Mouse (Mus musculus): ENCODE data around the gene Shc2. TPM values are rescaled to one million over a fixed set of nuclear protein-coding genes. Genes with fewer than 3 reads are reported as not detected.

Shc2 gene
- total RNA-seq, 1 experiment from 2014 or later, result not detected

DNA sequence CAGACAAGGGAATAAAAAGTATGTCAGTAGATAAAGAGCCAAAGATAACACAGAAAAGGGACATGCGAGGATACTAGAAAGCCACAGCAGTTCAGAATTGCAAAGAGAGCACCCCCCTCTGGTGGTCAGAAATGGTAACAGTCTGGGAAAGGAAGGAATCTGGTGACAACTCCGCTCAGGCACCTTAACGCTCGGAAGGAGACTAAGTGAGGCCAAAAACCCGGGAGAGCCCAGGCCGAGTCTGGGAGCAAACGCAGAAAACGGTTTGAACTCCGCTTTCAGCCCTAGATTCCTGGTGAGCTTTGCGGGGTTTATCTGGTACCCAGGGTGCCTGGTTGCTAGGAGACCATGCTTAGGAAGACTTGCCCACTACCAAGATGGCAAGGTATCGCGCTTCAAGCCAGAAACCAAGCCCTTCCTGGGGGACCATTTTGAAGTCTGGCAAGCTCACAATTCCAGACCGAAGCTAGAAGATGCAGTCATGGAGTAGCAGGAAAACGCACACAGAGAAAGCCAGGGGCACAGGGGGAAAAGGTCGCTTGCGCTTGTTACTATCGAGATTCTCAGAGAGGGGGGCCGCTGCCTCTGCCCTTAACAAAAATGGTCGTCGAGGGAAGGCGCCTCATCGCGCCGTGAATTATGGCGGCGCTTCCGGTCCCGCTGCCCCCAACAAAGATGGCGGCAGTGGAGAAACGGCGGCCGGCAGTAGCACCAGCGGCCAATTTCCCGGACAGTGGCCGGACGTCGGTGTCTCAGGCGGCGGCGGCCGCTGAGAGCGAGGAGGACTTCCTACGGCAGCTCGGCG is 31.3 kb upstream of the Shc2 start, which contains the start of gene Tpgs1:
TSS of gene Tpgs1 (plus strand) at position 599 of the 805 bp plus-strand sequence.
- ATAC-seq (replicated peaks; ENCODE audit: low read depth, poor library complexity, severe bottlenecking), result peak; percentile 83

DNA sequence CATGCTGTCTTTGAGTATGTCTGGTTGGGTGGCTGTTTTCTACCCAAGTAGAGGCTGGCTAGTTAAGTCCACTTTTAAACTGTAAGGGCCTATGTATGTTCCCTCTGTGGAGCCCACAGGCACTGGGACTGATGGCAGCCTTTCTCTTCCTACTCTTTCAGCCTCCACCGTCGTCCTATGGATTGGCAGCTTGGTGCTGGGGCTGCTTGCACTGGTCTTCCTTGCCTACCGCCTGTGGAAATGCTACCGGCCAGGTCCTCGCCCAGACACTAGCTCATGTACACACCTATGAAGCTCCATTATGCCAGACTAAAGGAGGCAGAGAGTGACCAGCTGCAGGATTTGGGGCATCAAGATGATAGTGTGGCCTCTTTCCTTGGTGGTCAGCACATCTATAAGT is 30.4 kb upstream of the Shc2 start:
- ATAC-seq (replicated peaks; ENCODE audit: low read depth, poor library complexity, severe bottlenecking), result no peak

DNA sequence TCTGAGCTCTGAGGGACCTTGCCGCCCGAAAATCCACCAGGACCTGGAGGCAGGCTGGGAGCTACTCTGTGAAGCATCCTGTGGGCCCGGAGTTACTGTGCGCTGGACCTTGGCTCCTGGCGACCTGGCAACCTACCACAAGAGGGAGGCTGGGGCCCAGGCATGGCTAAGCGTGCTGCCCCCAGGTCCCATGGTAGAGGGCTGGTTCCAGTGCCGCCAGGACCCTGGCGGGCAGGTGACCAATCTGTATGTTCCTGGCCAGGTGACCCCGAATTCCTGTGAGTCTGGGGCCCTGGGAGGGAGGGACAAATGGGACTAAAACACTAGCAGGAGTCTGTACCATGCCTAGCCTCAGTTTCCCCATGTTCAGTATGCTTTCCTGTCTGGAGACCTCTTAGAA is 28.8 kb upstream of the Shc2 start:
- no peak for ATAC-seq (replicated peaks; ENCODE audit: low read depth, poor library complexity, severe bottlenecking)

DNA sequence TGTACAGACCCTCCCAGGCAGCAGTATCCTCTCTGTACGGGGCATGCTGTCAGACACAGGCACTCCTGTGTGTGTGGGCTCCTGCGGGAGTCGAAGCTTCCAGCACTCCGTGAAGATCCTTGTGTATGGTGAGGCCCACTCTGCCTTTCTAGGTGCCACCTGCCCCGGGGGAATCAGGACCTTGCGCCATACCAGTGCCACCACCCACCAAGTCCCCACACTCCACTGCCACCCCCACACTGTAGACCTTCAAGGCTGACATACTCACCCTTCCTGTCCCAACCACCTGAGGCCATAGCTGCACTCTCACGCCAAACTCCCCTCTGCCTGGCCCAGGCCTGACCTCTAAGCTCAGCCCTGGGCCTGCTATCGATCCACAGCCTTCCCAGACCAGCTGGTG is 27.3 kb upstream of the Shc2 start:
- ATAC-seq (replicated peaks; ENCODE audit: low read depth, poor library complexity, severe bottlenecking), result no peak

DNA sequence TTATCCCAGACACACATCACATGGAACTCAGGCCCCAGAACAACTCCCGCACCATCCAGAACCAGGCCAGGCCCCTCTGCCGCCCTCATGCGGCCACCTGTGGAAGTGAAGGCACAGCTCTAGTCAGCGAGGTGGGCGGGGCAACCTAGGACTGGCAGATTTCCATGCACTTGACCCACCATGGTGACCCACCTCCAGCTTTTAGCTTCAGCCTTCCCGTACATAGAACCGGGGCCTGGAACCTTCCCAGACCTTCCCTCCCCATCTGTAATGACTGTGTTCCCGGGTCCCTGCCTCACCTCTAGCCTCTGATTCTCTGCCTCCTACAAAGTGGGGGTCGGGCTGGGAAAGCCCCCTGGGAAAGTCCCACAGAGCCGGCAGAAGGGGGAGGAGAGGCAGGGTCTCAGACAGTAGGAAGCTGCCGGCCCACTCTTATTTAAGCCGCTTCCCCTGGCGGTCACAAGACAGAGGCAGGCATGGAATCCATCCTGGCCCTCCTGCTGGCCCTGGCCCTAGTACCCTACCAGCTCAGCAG is 26.5 kb upstream of the Shc2 start, which contains the start of gene Madcam1:
TSS of gene Madcam1 (plus strand) at position 429 of the 535 bp plus-strand sequence.
- peak; percentile 63 for ATAC-seq (replicated peaks; ENCODE audit: low read depth, poor library complexity, severe bottlenecking)

DNA sequence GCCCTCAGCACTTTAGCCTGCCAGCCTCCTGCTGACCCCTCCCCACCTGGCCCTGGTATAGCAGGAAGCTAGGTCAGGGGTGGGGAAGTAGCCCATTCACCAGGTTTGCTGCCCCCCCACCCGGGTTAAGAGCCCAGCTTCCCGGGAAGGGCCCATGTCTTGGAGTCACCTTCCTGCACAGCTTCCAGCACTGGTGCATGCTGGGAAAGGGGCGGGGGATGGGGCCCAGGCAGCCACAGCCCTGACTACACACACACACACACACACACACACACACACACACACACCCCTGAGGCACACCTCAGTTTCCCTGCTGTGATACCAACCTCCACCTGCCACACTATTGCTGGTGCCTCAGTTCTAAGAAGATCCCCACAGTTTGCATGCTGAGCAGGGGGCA is 24.1 kb upstream of the Shc2 start:
- ATAC-seq (replicated peaks; ENCODE audit: low read depth, poor library complexity, severe bottlenecking), result no peak

DNA sequence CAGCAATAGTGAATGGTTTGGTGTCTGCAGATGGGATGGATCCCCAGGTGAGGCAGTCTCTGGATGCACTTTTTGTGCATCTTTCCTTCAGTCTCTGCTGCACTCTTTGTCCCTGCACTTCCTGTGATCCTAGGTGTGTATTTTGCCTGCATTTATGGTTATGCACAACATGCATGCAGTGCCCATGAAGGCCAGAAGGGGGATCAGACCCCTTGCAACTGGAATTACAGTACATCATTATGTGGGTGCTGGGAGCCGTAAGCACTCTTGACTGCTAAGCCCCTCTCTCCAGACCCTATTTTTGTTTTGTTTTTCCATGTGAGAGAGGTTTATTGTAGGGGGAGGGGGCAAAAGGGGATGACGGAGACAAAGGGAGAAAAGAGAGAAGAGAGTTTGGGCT is 22.6 kb upstream of the Shc2 start:
- no peak for ATAC-seq (replicated peaks; ENCODE audit: low read depth, poor library complexity, severe bottlenecking)

DNA sequence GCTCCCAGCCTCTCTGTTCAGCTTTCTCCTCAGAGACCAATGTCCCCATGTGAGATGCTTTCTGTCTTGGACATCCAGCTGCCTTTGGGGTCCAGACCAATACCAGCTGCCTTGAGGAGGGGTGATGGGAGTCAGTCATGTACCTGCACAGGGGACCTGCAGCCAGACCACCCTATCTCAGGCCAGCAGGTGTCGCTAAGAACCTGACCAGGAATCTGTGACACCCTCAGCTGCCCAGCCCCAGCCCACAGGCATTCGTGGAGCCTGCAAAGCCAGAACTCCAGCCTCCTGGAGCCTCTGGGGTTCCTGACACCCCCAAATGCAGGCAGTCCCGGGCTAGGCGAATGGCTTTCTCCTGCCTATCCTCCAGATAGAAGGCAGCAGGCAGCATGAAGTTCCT is 21.1 kb upstream of the Shc2 start:
- peak; percentile 57; the same call in 1 of the 2 replicates for ATAC-seq (replicated peaks; ENCODE audit: low read depth, poor library complexity, severe bottlenecking)

GRCm38 (mm10) chr10:79654946-79655395 is 17.3 kb upstream of the Shc2 start:
- no peak for ATAC-seq (replicated peaks; ENCODE audit: low read depth, poor library complexity, severe bottlenecking)

- ATAC-seq (replicated peaks; ENCODE audit: low read depth, poor library complexity, severe bottlenecking), result no peak
Measured at GRCm38 (mm10) chr10:79652789-79653188, 15.1 kb upstream of the Shc2 start.

DNA sequence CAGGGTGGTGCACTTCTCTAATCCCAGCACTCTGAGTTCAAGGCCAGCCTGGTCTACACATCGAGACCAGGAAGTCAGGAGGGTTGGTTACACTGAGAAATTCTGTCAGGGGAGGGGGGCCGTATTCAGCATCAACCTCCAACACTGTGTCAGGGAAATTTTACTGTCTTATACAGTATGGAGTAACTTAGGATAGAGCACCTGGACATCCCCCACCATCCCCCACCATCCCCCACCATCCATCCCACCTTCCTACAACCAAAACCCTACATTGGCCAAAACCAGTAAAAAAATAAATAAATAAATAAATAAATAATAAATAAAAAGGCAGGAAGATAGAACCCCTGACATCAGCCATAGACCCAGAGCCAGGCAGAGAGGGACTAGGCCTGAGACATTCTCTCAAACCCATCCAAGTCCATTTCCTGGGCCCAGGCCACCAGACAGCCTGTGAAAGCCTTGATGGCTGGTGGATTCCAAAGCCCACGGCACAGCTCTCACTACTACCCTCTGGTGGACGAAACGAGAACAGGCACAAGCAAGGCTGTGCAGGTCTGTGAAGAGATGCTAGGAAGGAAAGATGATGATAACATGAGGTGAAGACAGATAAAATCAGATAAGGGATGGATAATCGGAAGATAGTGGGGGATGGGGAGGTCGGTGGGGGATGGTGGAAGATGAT is 11.5 kb upstream of the Shc2 start:
- peak; percentile 92 for ATAC-seq (replicated peaks; ENCODE audit: low read depth, poor library complexity, severe bottlenecking)

DNA sequence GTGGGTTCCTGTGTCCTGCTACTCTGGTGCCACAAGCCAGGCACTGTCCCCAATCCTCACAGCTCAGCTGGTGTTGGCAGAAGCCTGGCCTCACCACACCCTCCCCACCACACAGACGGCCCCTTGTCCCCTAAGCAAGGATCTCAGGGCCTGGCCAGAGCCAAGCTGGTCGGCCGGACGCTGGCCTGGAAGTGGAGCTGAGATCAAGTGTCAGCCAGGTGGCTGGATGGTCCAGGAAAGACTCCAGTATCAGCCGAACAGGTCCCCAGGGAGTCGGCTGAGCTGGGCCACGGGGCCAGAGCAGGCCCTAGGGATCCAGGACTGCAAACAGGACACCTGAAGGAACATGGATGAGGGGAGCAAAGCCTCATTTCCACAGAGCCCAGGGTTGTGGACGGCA is 8.0 kb upstream of the Shc2 start, which contains the start of gene Odf3l2:
TSS of gene Odf3l2 (minus strand) at position 28 of the 400 bp plus-strand sequence.
- no peak for ATAC-seq (replicated peaks; ENCODE audit: low read depth, poor library complexity, severe bottlenecking)

DNA sequence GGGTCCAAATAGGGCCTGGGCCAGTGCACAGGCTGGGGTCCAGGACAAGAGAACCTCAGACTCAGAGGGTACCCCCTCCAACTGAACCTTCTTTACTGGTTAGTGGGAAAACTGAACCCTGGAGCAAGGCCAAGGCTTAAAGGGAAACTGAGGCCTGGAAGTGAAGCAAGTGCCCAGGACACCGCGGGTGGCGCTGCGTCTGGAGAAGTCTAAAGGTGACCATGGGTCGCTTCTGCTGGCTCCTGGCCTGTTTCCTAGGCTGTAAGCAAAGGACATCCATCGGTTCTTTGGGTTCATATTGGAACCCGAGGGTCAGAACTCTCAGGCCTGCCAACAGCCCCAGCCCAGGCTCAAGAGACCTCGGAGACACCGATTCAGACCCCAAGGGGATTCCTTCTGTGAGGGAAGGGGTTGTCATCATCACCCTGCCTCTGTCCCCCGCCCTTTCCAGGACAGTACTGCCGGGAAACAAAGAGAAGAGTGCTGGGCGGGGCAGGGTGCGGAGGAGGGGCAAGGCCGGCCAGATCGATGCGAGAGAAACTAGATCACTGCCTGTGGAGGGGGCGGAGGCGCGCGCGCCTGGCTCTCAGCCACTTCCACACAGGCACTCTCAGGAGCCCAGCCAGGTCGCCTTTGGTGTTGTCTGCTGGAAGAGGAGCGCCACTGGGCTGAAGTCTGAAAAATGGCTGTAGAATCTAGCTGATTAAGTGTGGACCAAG is 927 bp upstream of the Shc2 start:
- no peak for ATAC-seq (replicated peaks; ENCODE audit: low read depth, poor library complexity, severe bottlenecking)

- ATAC-seq (replicated peaks; ENCODE audit: low read depth, poor library complexity, severe bottlenecking), result no peak
Measured at GRCm38 (mm10) chr10:79636287-79636686, 1.4 kb downstream of the Shc2 start.

DNA sequence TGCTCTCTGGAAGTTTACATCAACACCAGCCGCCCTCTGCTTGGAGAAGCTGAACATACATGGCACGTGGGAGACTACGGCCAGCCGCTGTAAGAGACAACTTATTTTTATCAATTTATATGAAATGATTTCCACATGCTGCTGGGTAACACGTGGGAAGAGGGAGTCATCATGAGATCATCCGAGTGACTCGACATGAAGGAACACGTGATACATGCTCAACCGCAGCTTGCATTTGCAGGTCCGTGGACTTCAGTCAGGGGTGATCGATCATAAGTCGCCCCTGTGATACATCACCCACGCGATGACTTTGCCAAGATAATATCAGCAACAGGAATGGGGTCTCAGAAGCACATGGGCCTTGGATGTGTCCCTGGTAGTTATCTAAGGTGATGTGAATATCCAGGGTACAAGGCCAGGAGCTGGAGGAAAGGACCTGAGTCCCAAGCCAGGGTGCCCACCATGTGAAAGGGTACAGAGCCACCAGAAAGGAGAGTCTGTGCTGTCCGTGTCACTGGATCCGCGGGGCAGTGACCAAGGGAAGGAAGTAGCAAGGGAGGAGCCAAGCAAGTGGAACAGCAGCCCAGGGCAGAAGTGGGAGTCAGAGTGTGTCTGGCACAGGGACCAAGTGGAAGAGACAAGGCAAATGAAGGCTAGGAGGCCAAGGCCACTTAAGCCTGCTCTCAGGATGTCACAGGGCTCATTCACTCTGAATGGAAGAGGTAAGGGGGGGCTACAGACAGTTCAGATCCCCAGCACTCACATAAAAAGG is 4.5 kb downstream of the Shc2 start:
- ATAC-seq (replicated peaks; ENCODE audit: low read depth, poor library complexity, severe bottlenecking), result peak; percentile 28; the same call in 1 of the 2 replicates

- no peak for ATAC-seq (replicated peaks; ENCODE audit: low read depth, poor library complexity, severe bottlenecking)
Measured at GRCm38 (mm10) chr10:79631432-79631831, 6.3 kb downstream of the Shc2 start.

GRCm38 (mm10) chr10:79628377-79628776 is 9.3 kb downstream of the Shc2 start:
- ATAC-seq (replicated peaks; ENCODE audit: low read depth, poor library complexity, severe bottlenecking), result no peak

GRCm38 (mm10) chr10:79626156-79626555 is 11.6 kb downstream of the Shc2 start:
- ATAC-seq (replicated peaks; ENCODE audit: low read depth, poor library complexity, severe bottlenecking), result no peak

- ATAC-seq (replicated peaks; ENCODE audit: low read depth, poor library complexity, severe bottlenecking), result no peak
Measured at GRCm38 (mm10) chr10:79625398-79625797, 12.3 kb downstream of the Shc2 start.

DNA sequence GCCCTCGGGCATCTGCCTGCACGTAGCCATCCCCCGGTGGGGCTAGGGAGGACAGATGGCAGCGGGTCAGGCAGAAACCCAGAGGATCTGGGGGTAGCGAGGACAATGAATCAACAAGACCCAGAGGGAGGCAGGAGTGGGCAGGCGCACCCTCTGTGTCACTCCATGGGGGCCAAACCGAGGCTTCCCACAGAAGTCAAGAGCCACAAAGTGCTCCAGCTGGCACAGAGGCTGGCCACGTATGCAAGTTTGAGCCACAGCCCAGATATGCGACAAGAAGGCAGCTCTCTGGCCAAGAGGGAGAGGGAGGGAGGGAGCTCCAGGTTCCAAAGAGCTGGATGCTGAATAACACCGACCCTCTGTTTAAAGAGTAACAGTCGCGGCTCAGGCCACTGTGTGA is 13.8 kb downstream of the Shc2 start:
- no peak for ATAC-seq (replicated peaks; ENCODE audit: low read depth, poor library complexity, severe bottlenecking)
